Mouse (Mus musculus): ENCODE measurements around the gene Amelx.

DNA sequence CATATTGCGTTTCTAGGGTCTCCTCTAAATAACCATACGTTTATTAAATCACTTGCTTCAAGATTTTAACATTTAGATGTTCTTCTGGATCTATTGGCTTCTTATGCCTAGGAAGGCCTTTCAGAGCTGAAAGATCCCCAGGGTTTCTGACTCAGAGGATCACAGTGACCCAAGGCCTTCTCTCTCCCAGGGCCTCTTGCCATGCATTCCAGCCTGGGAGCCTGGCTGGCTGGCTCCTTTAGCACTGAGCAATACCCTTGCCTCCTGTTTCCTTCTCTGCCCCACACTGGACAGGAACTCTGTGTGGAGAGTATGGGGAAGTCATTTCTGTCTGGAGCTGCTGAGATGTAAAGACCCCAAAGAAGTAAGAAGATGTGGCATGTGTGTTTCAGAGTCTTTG lies 16.0 kb downstream of the Amelx start:
- TF ChIP-seq CTCF (IDR thresholded peaks at IDR 0.05; ENCODE audit: control insufficient read depth, insufficient read depth, low read length) (no peak), POLR2A (IDR thresholded peaks at IDR 0.05; ENCODE audit: borderline replicate concordance, control insufficient read depth, low read depth, low read length) (no peak)
